Comparison of ENCODE assay signal across 8 mouse cellular contexts in genomic region chr1:61054391-61054790, GRCm38 (mm10).
"Had no signal": no experiment of that assay in that cellular context is flagged by ENCODE, and none has a peak within 500 bp of the region (broad histone marks: within the 10 kb centered on the region; RNA-seq: fewer than 3 reads in every experiment).

No protein-coding gene starts in this region.

- H3K4me2 ChIP-seq: lung, embryonic 15.5 days; midbrain, embryonic 12.5 days; neural tube, embryonic 13.5 days had no signal

- H3K27ac ChIP-seq: lung, embryonic 15.5 days; midbrain, embryonic 10.5 days; midbrain, embryonic 12.5 days; neural tube, embryonic 13.5 days; neural tube, embryonic 15.5 days had no signal

- ATAC-seq: lung, postnatal 0 days; midbrain, embryonic 16.5 days had no signal

- H3K4me3 ChIP-seq: lung, embryonic 15.5 days; midbrain, embryonic 10.5 days; midbrain, embryonic 12.5 days; myocyte; neural tube, embryonic 13.5 days; neural tube, embryonic 15.5 days had no signal

- H3K9me3 ChIP-seq: lung, embryonic 15.5 days; midbrain, embryonic 10.5 days; midbrain, embryonic 12.5 days; neural tube, embryonic 13.5 days; neural tube, embryonic 15.5 days had no signal

- H3K27me3 ChIP-seq: lung, embryonic 15.5 days; neural tube, embryonic 13.5 days; neural tube, embryonic 15.5 days had no signal

- H3K36me3 ChIP-seq: lung, embryonic 15.5 days; midbrain, embryonic 10.5 days; midbrain, embryonic 12.5 days; neural tube, embryonic 13.5 days; neural tube, embryonic 15.5 days had no signal

- H3K4me1 ChIP-seq: lung, embryonic 15.5 days; midbrain, embryonic 10.5 days; midbrain, embryonic 12.5 days had no signal

- H3K9ac ChIP-seq: lung, embryonic 15.5 days; midbrain, embryonic 12.5 days; neural tube, embryonic 13.5 days; neural tube, embryonic 15.5 days had no signal
